23 mouse cellular contexts compared by ENCODE assay signal in genomic region chr10:128272819-128273439, GRCm38 (mm10). TPM values are rescaled to one million over a fixed set of nuclear protein-coding genes. Genes with fewer than 3 reads are reported as not detected.
DNase-seq lines count a peak whose midpoint lies in the region; ATAC-seq and TF ChIP-seq lines count a peak whose summit lies in the region.
"Not testable (repeated sequence)": the region's sequence is repeated elsewhere in the genome, so short reads cannot be mapped to it uniquely, and the experiment has no call there.
"Had no signal": no experiment of that assay in that cellular context is flagged by ENCODE, and none has a peak within 500 bp of the region (broad histone marks: within the 10 kb centered on the region; RNA-seq: fewer than 3 reads in every experiment).

No protein-coding gene starts in this region.

- DNase-seq in ES-E14 (ENCODE audit: low read depth, low spot score); heart, adult 2 months; kidney, postnatal 0 days (ENCODE audit: low spot score); midbrain, postnatal 0 days (ENCODE audit: low spot score): not testable (repeated sequence)
- peak; percentile 39 for DNase-seq in cerebellum, adult 9-10 months
- peak; percentile 47 for DNase-seq in liver, adult 2 months (ENCODE audit: extremely low read depth, low read depth, low spot score)

- H3K9me3 ChIP-seq in ES-E14 (ENCODE audit: control insufficient read depth, insufficient read depth, low read depth, low read length); kidney, postnatal 0 days (replicated peaks; ENCODE audit: low read length); midbrain, postnatal 0 days (ENCODE audit: low read length): not testable (repeated sequence)

- H3K27ac ChIP-seq in ES-E14 (ENCODE audit: insufficient read depth, low read depth, low read length, poor library complexity, severe bottlenecking); heart, adult 2 months; kidney, postnatal 0 days; liver, adult 2 months (replicated peaks; ENCODE audit: insufficient read depth, low read depth, low read length); midbrain, postnatal 0 days (ENCODE audit: low read depth, low read length): not testable (repeated sequence)

- not testable (repeated sequence) for H3K4me1 ChIP-seq in ES-E14 (ENCODE audit: control insufficient read depth in 2 of 2, insufficient read depth in 2 of 2, low read length in 2 of 2, poor library complexity in 1 of 2); heart, adult 2 months (ENCODE audit: control insufficient read depth, insufficient read depth, low read length); kidney, postnatal 0 days (replicated peaks; ENCODE audit: insufficient read depth, low read length); midbrain, postnatal 0 days (ENCODE audit: insufficient read depth, low read length)
- H3K4me1 ChIP-seq in liver, adult 2 months (ENCODE audit: control insufficient read depth, insufficient read depth, low read length), result peaks cover 12% of the 10 kb centered on the region

- not testable (repeated sequence) for ATAC-seq in kidney, postnatal 0 days (replicated peaks; ENCODE audit: low FRiP score, low read depth); midbrain, postnatal 0 days (ENCODE audit: low FRiP score)

- intact Hi-C loops in heart, adult 2 months (cut with DNase I), result not testable (repeated sequence)

- in situ Hi-C loops in ES-E14 (cut with MboI; ENCODE audit: low sequenced_read_pairs in 2 of 2, unreplicated experiment in 2 of 2), result not testable (repeated sequence)

- not testable (repeated sequence) for H3K9ac ChIP-seq in ES-E14 (ENCODE audit: insufficient read depth, low read depth, low read length, poor library complexity, severe bottlenecking); heart, adult 2 months (ENCODE audit: low read depth, low read length); kidney, postnatal 0 days (ENCODE audit: low read depth, low read length); liver, adult 2 months (ENCODE audit: low read depth, low read length); midbrain, postnatal 0 days (replicated peaks; ENCODE audit: low read length, poor library complexity, severe bottlenecking)

- H3K27me3 ChIP-seq in heart, adult 2 months (ENCODE audit: control insufficient read depth, insufficient read depth, low read length); kidney, postnatal 0 days (ENCODE audit: insufficient read depth, low read length); liver, adult 2 months (ENCODE audit: control insufficient read depth, insufficient read depth, low read length); midbrain, postnatal 0 days (ENCODE audit: insufficient read depth, low read length): not testable (repeated sequence)

- not testable (repeated sequence) for H3K79me2 ChIP-seq in heart, adult 2 months (replicated peaks; ENCODE audit: control insufficient read depth, insufficient read depth, low read length)
- H3K79me2 ChIP-seq in liver, adult 2 months (ENCODE audit: control insufficient read depth, insufficient read depth, low read length), result peaks cover 22% of the 10 kb centered on the region; the same call in 1 of the 2 replicates

- WGBS in heart, adult 2 months, result 93% methylated on average over 7 of the region's 7 CpGs
- WGBS in kidney, postnatal 0 days, result 98% methylated on average over 4 of the region's 7 CpGs
- 72% methylated on average over 7 of the region's 7 CpGs for WGBS in liver, adult 2 months
- 96% methylated on average over 4 of the region's 7 CpGs for WGBS in midbrain, postnatal 0 days

- H3K36me3 ChIP-seq in ES-E14 (ENCODE audit: control insufficient read depth, insufficient read depth, low read length, poor library complexity, severe bottlenecking); heart, adult 2 months (ENCODE audit: control insufficient read depth, insufficient read depth, low read length); kidney, postnatal 0 days (ENCODE audit: insufficient read depth, low read length); midbrain, postnatal 0 days (ENCODE audit: insufficient read depth, low read length): not testable (repeated sequence)
- H3K36me3 ChIP-seq in liver, adult 2 months (ENCODE audit: control insufficient read depth, insufficient read depth, low read length), result peaks cover 23% of the 10 kb centered on the region

- H3K4me3 ChIP-seq in ES-E14 (ENCODE audit: insufficient read depth in 1 of 2, low read depth in 1 of 2, low read length in 2 of 2, poor library complexity in 1 of 2, severe bottlenecking in 1 of 2); heart, adult 2 months; kidney, postnatal 0 days (replicated peaks; ENCODE audit: low read depth, low read length); liver, adult 2 months (ENCODE audit: insufficient read depth, low read depth, low read length); midbrain, postnatal 0 days (ENCODE audit: low read depth, low read length): not testable (repeated sequence)

- not testable (repeated sequence) for TF ChIP-seq EP300 in heart, adult 2 months (IDR thresholded peaks at IDR 0.05; ENCODE audit: insufficient read depth, low read depth, low read length)

- TF ChIP-seq CTCF in heart, adult 2 months (IDR thresholded peaks at IDR 0.05), result peak; percentile 40
- 0 out of 2 replicates have a peak, but pooled peaks have one; percentile 12 for TF ChIP-seq CTCF in kidney, postnatal 0 days (IDR thresholded peaks at IDR 0.05; ENCODE audit: low read depth)
- TF ChIP-seq CTCF in liver, adult 2 months (IDR thresholded peaks at IDR 0.05; ENCODE audit: low read depth, low read length), result not testable (repeated sequence)
- peak; percentile 1; the same call in 1 of the 2 replicates for TF ChIP-seq CTCF in midbrain, postnatal 0 days (IDR thresholded peaks at IDR 0.05)

- not testable (repeated sequence) for H3K4me2 ChIP-seq in kidney, postnatal 0 days (ENCODE audit: low read length); midbrain, postnatal 0 days (ENCODE audit: low read depth, low read length, poor library complexity, severe bottlenecking)

- TF ChIP-seq POLR2A in heart, adult 2 months (IDR thresholded peaks at IDR 0.05; ENCODE audit: insufficient read depth, low read depth, low read length); liver, adult 2 months (IDR thresholded peaks at IDR 0.05; ENCODE audit: extremely low read depth, insufficient read depth, low read length): not testable (repeated sequence)

TF ChIP-seq in ES-E14, 5 proteins besides CTCF, POLR2A, EP300 and RAD21:
- peak; percentile 92 for TF ChIP-seq ZNF384 (IDR thresholded peaks at IDR 0.05; ENCODE audit: low read depth, low read length)

RNA-seq across cellular contexts. Expression of gene Stat2, which starts 2.6 kb away (rescaled TPM):
- total RNA-seq in ES-E14 (2012; rRNA removed), result 10.6 and 22.7 TPM in 2 replicates
- 10 to 100 TPM in 1 of 2 experiments, 1 to 10 TPM in 1; 7.3 to 12.2 TPM for total RNA-seq in heart, adult 2 months (2021)
- 11.0 and 17.5 TPM in 2 replicates for polyA plus RNA-seq in heart, adult 2 months (2012; rRNA removed)
- 9.0 and 10.9 TPM in 2 replicates for polyA plus RNA-seq in kidney, postnatal 0 days (2015; fragmentation: Nextera tagmentation; extraction: Ambion mirVana)
- 17.0 and 17.6 TPM in 2 replicates for total RNA-seq in liver, adult 2 months (2014; rRNA removed)
- polyA plus RNA-seq in liver, adult 2 months (2012; rRNA removed), result 26.3 and 46.6 TPM in 2 replicates
- total RNA-seq in midbrain, postnatal 0 days (2014; rRNA removed), result 8.7 and 9.8 TPM in 2 replicates
- polyA plus RNA-seq in midbrain, postnatal 0 days (2015; fragmentation: Nextera tagmentation; extraction: Ambion mirVana), result 10.5 and 12.9 TPM in 2 replicates

RNA-seq across cellular contexts. Expression of gene Apof, which starts 4.5 kb away (rescaled TPM):
- total RNA-seq in ES-E14 (2012; rRNA removed), result 1.4 and 2.1 TPM in 2 replicates
- not detected for total RNA-seq in heart, adult 2 months (2021)
- polyA plus RNA-seq in heart, adult 2 months (2012; rRNA removed), result 0.18 TPM in 1 of 2 replicates, not detected in the other
- 0.21 and 0.42 TPM in 2 replicates for polyA plus RNA-seq in kidney, postnatal 0 days (2015; fragmentation: Nextera tagmentation; extraction: Ambion mirVana)
- 1,199 and 1,422 TPM in 2 replicates for total RNA-seq in liver, adult 2 months (2014; rRNA removed)
- polyA plus RNA-seq in liver, adult 2 months (2012; rRNA removed), result 2,021 and 2,079 TPM in 2 replicates
- 0.42 TPM in 1 of 2 replicates, not detected in the other for total RNA-seq in midbrain, postnatal 0 days (2014; rRNA removed)
- polyA plus RNA-seq in midbrain, postnatal 0 days (2015; fragmentation: Nextera tagmentation; extraction: Ambion mirVana), result 0.20 and 0.83 TPM in 2 replicates
- total RNA-seq: gastrocnemius, postnatal 36 days; heart, adult 8-10 months; heart, postnatal 25 days; hematopoietic stem cell, adult 5-6 weeks had no signal
- polyA plus RNA-seq: C2C12; embryonic facial prominence, embryonic 10.5 days; embryonic facial prominence, embryonic 13.5 days; erythroblast, embryonic 14.5 days; forebrain, embryonic 12.5 days; forebrain, embryonic 15.5 days; heart, embryonic 14.5 days; heart, postnatal 0 days; hindbrain, embryonic 12.5 days had no signal

RNA-seq across cellular contexts. Expression of gene Apon, which starts 19.0 kb away (rescaled TPM):
- 0.31 and 0.69 TPM in 2 replicates for total RNA-seq in ES-E14 (2012; rRNA removed)
- not detected for total RNA-seq in heart, adult 2 months (2021)
- 0.18 TPM in 1 of 2 replicates, not detected in the other for polyA plus RNA-seq in heart, adult 2 months (2012; rRNA removed)
- 0.11 and 0.34 TPM in 2 replicates for polyA plus RNA-seq in kidney, postnatal 0 days (2015; fragmentation: Nextera tagmentation; extraction: Ambion mirVana)
- 201 and 227 TPM in 2 replicates for total RNA-seq in liver, adult 2 months (2014; rRNA removed)
- 446 and 456 TPM in 2 replicates for polyA plus RNA-seq in liver, adult 2 months (2012; rRNA removed)
- not detected in 2 replicates for total RNA-seq in midbrain, postnatal 0 days (2014; rRNA removed)
- not detected in 2 replicates for polyA plus RNA-seq in midbrain, postnatal 0 days (2015; fragmentation: Nextera tagmentation; extraction: Ambion mirVana)
- total RNA-seq: adrenal gland, adult 18-20 months; gastrocnemius, postnatal 36 days; heart, adult 8-10 months; hematopoietic stem cell, adult 5-6 weeks had no signal
- polyA plus RNA-seq: cortical plate, adult 2 months; heart, embryonic 14.5 days; heart, postnatal 0 days had no signal

RNA-seq across cellular contexts. Expression of gene Il23a, which starts 25.6 kb away (rescaled TPM):
- total RNA-seq in ES-E14 (2012; rRNA removed), result 4.1 and 6.1 TPM in 2 replicates
- under 1 TPM in 1 of 2 experiments, not detected in 1; 0.16 TPM for total RNA-seq in heart, adult 2 months (2021)
- polyA plus RNA-seq in heart, adult 2 months (2012; rRNA removed), result 0.12 TPM in 1 of 2 replicates, not detected in the other
- polyA plus RNA-seq in kidney, postnatal 0 days (2015; fragmentation: Nextera tagmentation; extraction: Ambion mirVana), result 0.13 and 0.16 TPM in 2 replicates
- total RNA-seq in liver, adult 2 months (2014; rRNA removed), result not detected in 2 replicates
- polyA plus RNA-seq in liver, adult 2 months (2012; rRNA removed), result not detected in 2 replicates
- total RNA-seq in midbrain, postnatal 0 days (2014; rRNA removed), result not detected in 2 replicates
- 0.12 TPM in 1 of 2 replicates, not detected in the other for polyA plus RNA-seq in midbrain, postnatal 0 days (2015; fragmentation: Nextera tagmentation; extraction: Ambion mirVana)
- total RNA-seq: adrenal gland, adult 18-20 months; adrenal gland, postnatal 36 days; gastrocnemius, postnatal 10 days; gastrocnemius, postnatal 36 days had no signal
- polyA plus RNA-seq: C2C12; embryonic facial prominence, embryonic 10.5 days; erythroblast, embryonic 14.5 days; forebrain, embryonic 12.5 days; forebrain, embryonic 15.5 days; hindbrain, embryonic 12.5 days had no signal

RNA-seq across cellular contexts. Expression of gene Pan2, which starts 30.2 kb away (rescaled TPM):
- 21.9 and 25.4 TPM in 2 replicates for total RNA-seq in ES-E14 (2012; rRNA removed)
- total RNA-seq in heart, adult 2 months (2021), result 1 to 10 TPM; 6.5 to 6.9 TPM
- 15.2 and 19.8 TPM in 2 replicates for polyA plus RNA-seq in heart, adult 2 months (2012; rRNA removed)
- 26.5 and 28.5 TPM in 2 replicates for polyA plus RNA-seq in kidney, postnatal 0 days (2015; fragmentation: Nextera tagmentation; extraction: Ambion mirVana)
- 9.1 and 11.8 TPM in 2 replicates for total RNA-seq in liver, adult 2 months (2014; rRNA removed)
- polyA plus RNA-seq in liver, adult 2 months (2012; rRNA removed), result 12.7 and 20.3 TPM in 2 replicates
- 18.3 and 19.0 TPM in 2 replicates for total RNA-seq in midbrain, postnatal 0 days (2014; rRNA removed)
- polyA plus RNA-seq in midbrain, postnatal 0 days (2015; fragmentation: Nextera tagmentation; extraction: Ambion mirVana), result 12.5 and 13.4 TPM in 2 replicates

Comparison
In these comparisons a context has a peak if more than half of its experiments do, and no peak if none do; other contexts are left out.
1. RNA of gene Apof, which starts 4.5 kb away (total RNA-seq): 1,199 to 1,422 TPM in liver, adult 2 months; 1.4 to 2.1 TPM in ES-E14, not detected in heart, adult 2 months and 0.42 TPM in midbrain, postnatal 0 days; every median in the first group is over 100 times any median in the second.
2. RNA of gene Apon, which starts 19.0 kb away (total RNA-seq): 201 to 227 TPM in liver, adult 2 months; 0.31 to 0.69 TPM in ES-E14, not detected in heart, adult 2 months and not detected in midbrain, postnatal 0 days; every median in the first group is over 100 times any median in the second.